Mouse (Mus musculus) adrenal gland, postnatal 4 days (tissue): ENCODE results near the gene Stag3. TPM values are rescaled to one million over a fixed set of nuclear protein-coding genes. Genes with fewer than 3 reads are reported as not detected.

Source experiments
- DNase-seq, 2 experiments: peaks; one replicate each; pipeline ENCODE4 v3.0.0; 2021 to 2022; ENCODE audit warnings: low spot score in 2 of 2, mixed read lengths in 2 of 2
- long read RNA-seq, 2 experiments: library from polyadenylated mRNA; stranded (forward); transcript quantifications; one replicate each; pipeline ENCODE4 v2.0.0; 2021
- total RNA-seq, 2 experiments: library from RNA; stranded (reverse); gene quantifications; 2 replicates each; pipeline ENCODE4 v1.2.3; 2021

Stag3 gene
- total RNA-seq = 1 to 10 TPM in 1 of 2 experiments, under 1 TPM in 1; 0.53 to 1.5 TPM
- long read RNA-seq, experiment 1 = 0 reads
- long read RNA-seq, experiment 2, partial matches to known transcripts = 0 of 1 reads
- long read RNA-seq, experiment 2, other reads (novel, unspliced or antisense) = 1 of 1 reads

GRCm38 (mm10) chr5:138279585-138280424 lies at the start of gene Stag3, which contains the start of the genes Gm43720 and Gpc2:
TSS of gene Stag3 (plus strand) at chr5:138280240.
TSS of gene Gm43720 (minus strand) at chr5:138279958.
TSS of gene Gpc2 (minus strand) at chr5:138280005.
- peak; percentile 52 to 59 for DNase-seq

- no peak for DNase-seq
These were observed 46.3 kb upstream of the Stag3 start for GRCm38 (mm10) chr5:138233778-138234177.

GRCm38 (mm10) chr5:138234224-138234623 lies 45.8 kb upstream of the Stag3 start:
- no peak for DNase-seq

GRCm38 (mm10) chr5:138241511-138241910 lies 38.5 kb upstream of the Stag3 start:
- no peak for DNase-seq

- DNase-seq = no peak
These were observed 28.9 kb upstream of the Stag3 start for GRCm38 (mm10) chr5:138251144-138251543.

- no peak for DNase-seq
These were observed 27.0 kb upstream of the Stag3 start for GRCm38 (mm10) chr5:138253061-138253460.

GRCm38 (mm10) chr5:138255353-138256093 lies 24.5 kb upstream of the Stag3 start, which contains the start of gene Lamtor4:
TSS of gene Lamtor4 (plus strand) at chr5:138255482.
- DNase-seq = peak; percentile 75 to 85

GRCm38 (mm10) chr5:138256094-138256467 lies 24.0 kb upstream of the Stag3 start:
- no peak for DNase-seq

GRCm38 (mm10) chr5:138256966-138257584 lies 23.0 kb upstream of the Stag3 start:
- DNase-seq = no peak

GRCm38 (mm10) chr5:138257585-138257978 lies 22.5 kb upstream of the Stag3 start:
- DNase-seq = no peak

- DNase-seq = no peak
These were observed 22.0 kb upstream of the Stag3 start for GRCm38 (mm10) chr5:138258078-138258477.

GRCm38 (mm10) chr5:138258542-138258941 lies 21.5 kb upstream of the Stag3 start:
- no peak for DNase-seq

GRCm38 (mm10) chr5:138258993-138259392 lies 21.0 kb upstream of the Stag3 start:
- DNase-seq = no peak

- no peak for DNase-seq
These were observed 20.0 kb upstream of the Stag3 start for GRCm38 (mm10) chr5:138260051-138260450.

- no peak for DNase-seq
These were observed 19.2 kb upstream of the Stag3 start for GRCm38 (mm10) chr5:138260834-138261233.

GRCm38 (mm10) chr5:138262001-138262400 lies 18.0 kb upstream of the Stag3 start:
- DNase-seq = no peak

GRCm38 (mm10) chr5:138262582-138263240 lies 17.3 kb upstream of the Stag3 start:
- no peak for DNase-seq

GRCm38 (mm10) chr5:138263260-138264206 lies 16.5 kb upstream of the Stag3 start, which contains the start of gene BC037034:
TSS of gene BC037034 (minus strand) at chr5:138264033.
- DNase-seq = peak; percentile 71 to 82

- DNase-seq = no peak
These were observed 15.8 kb upstream of the Stag3 start for GRCm38 (mm10) chr5:138264207-138264578.

GRCm38 (mm10) chr5:138265712-138266111 lies 14.3 kb upstream of the Stag3 start:
- no peak for DNase-seq
